In genomic region chr11:118981012-118981776, GRCm38 (mm10) we compare ENCODE assay signal across 17 mouse cellular contexts. TPM values are rescaled to one million over a fixed set of nuclear protein-coding genes. Genes with fewer than 3 reads are reported as not detected.
DNase-seq lines count a peak whose midpoint lies in the region; ATAC-seq and TF ChIP-seq lines count a peak whose summit lies in the region.
"Had no signal": no experiment of that assay in that cellular context is flagged by ENCODE, and none has a peak within 500 bp of the region (broad histone marks: within the 10 kb centered on the region; RNA-seq: fewer than 3 reads in every experiment).

No protein-coding gene starts in this region.

- no peak for ATAC-seq in kidney, postnatal 0 days (replicated peaks; ENCODE audit: low FRiP score, low read depth)
- peak; percentile 73 for ATAC-seq in monocyte, adult 5-6 weeks (replicated peaks; ENCODE audit: insufficient number of reproducible peaks, low FRiP score, low TSS enrichment, poor library complexity, severe bottlenecking)
- ATAC-seq: intestine, embryonic 15.5 days had no signal

- no peaks in the 10 kb centered on the region for H3K9me3 ChIP-seq in kidney, postnatal 0 days (replicated peaks; ENCODE audit: low read length)
- H3K9me3 ChIP-seq: embryonic facial prominence, embryonic 10.5 days; intestine, embryonic 15.5 days; limb, embryonic 12.5 days had no signal

- no peaks in the 10 kb centered on the region for H3K4me1 ChIP-seq in kidney, postnatal 0 days (replicated peaks; ENCODE audit: insufficient read depth, low read length)
- H3K4me1 ChIP-seq: limb, embryonic 12.5 days had no signal

- peak; percentile 8 for DNase-seq in kidney, postnatal 0 days (ENCODE audit: low spot score)
- DNase-seq in kidney, postnatal 10 days: no peak
- peak; percentile 87 for DNase-seq in A20 (ENCODE audit: low read depth, low spot score)
- peak; percentile 27 for DNase-seq in T-cell, adult 2 months (ENCODE audit: low spot score)
- no peak for DNase-seq in urinary bladder, adult 18-20 months (ENCODE audit: low spot score in 2 of 2)
- DNase-seq in testis, postnatal 14 days (ENCODE audit: low spot score): no peak
- no peak for DNase-seq in left cerebral cortex, adult 11 months (ENCODE audit: low spot score)
- DNase-seq: adrenal gland, postnatal 36 days; cerebellum, adult 8-10 months; gastrocnemius, postnatal 25 days; heart, postnatal 14 days had no signal

- WGBS in kidney, postnatal 0 days: 66% methylated on average over 18 of the region's 18 CpGs

- no peak overlapping the region for H3K4me3 ChIP-seq in kidney, postnatal 0 days (replicated peaks; ENCODE audit: low read depth, low read length)
- H3K4me3 ChIP-seq: embryonic facial prominence, embryonic 10.5 days; intestine, embryonic 15.5 days; limb, embryonic 12.5 days had no signal

- no peaks in the 10 kb centered on the region for H3K36me3 ChIP-seq in kidney, postnatal 0 days (ENCODE audit: insufficient read depth, low read length)
- H3K36me3 ChIP-seq: embryonic facial prominence, embryonic 10.5 days; intestine, embryonic 15.5 days; limb, embryonic 12.5 days had no signal

- H3K27ac ChIP-seq in kidney, postnatal 0 days: no peak overlapping the region
- H3K27ac ChIP-seq: embryonic facial prominence, embryonic 10.5 days; intestine, embryonic 15.5 days; limb, embryonic 12.5 days had no signal

- TF ChIP-seq CTCF in kidney, postnatal 0 days (IDR thresholded peaks at IDR 0.05; ENCODE audit: low read depth): peak; percentile 23; the same call in 1 of the 2 replicates

- no peaks in the 10 kb centered on the region for H3K27me3 ChIP-seq in kidney, postnatal 0 days (ENCODE audit: insufficient read depth, low read length)

- H3K9ac ChIP-seq in kidney, postnatal 0 days (ENCODE audit: low read depth, low read length): no peak overlapping the region
- H3K9ac ChIP-seq: intestine, embryonic 15.5 days; limb, embryonic 12.5 days had no signal

- H3K4me2 ChIP-seq in kidney, postnatal 0 days (ENCODE audit: low read length): no peak overlapping the region
- H3K4me2 ChIP-seq: intestine, embryonic 15.5 days; limb, embryonic 12.5 days had no signal

RNA-seq across cellular contexts. Expression of gene Enpp7, which starts 6.8 kb away (rescaled TPM):
- not detected in 2 replicates for polyA plus RNA-seq in kidney, postnatal 0 days (2015; fragmentation: Nextera tagmentation; extraction: Ambion mirVana)
- total RNA-seq in monocyte, adult 5-6 weeks (2017): not detected in 3 replicates
- total RNA-seq: adrenal gland, postnatal 36 days; gastrocnemius, postnatal 25 days; heart, postnatal 14 days had no signal
- polyA plus RNA-seq: embryonic facial prominence, embryonic 10.5 days; limb, embryonic 12.5 days; neural tube, embryonic 11.5 days; stomach, embryonic 14.5 days had no signal

RNA-seq across cellular contexts. Expression of gene Cbx2, which starts 41.6 kb away (rescaled TPM):
- polyA plus RNA-seq in kidney, postnatal 0 days (2015; fragmentation: Nextera tagmentation; extraction: Ambion mirVana): 16.7 and 18.4 TPM in 2 replicates
- total RNA-seq in monocyte, adult 5-6 weeks (2017): 0.75 to 2.7 TPM (median 2.2 TPM) in 3 replicates

RNA-seq across cellular contexts. Expression of gene Cbx8, which starts 59.6 kb away (rescaled TPM):
- polyA plus RNA-seq in kidney, postnatal 0 days (2015; fragmentation: Nextera tagmentation; extraction: Ambion mirVana): 6.1 and 7.7 TPM in 2 replicates
- 2.7 to 7.3 TPM (median 4.7 TPM) in 3 replicates for total RNA-seq in monocyte, adult 5-6 weeks (2017)

Comparison
In these comparisons a context has a peak if more than half of its experiments do, and no peak if none do; other contexts are left out.
1. DNase-seq: peak in kidney, postnatal 0 days (single experiment), A20 (single experiment) and T-cell, adult 2 months (single experiment); none in kidney, postnatal 10 days (single experiment), urinary bladder, adult 18-20 months (0 of 2), testis, postnatal 14 days (single experiment) and left cerebral cortex, adult 11 months (single experiment).